Mouse (Mus musculus): ENCODE results near the gene Mrtfb.

Gene Mrtfb

GRCm38 (mm10) chr16:13353927-13354326 lies 97.6 kb downstream of the Mrtfb start:
- DNase-seq = no peak

DNA sequence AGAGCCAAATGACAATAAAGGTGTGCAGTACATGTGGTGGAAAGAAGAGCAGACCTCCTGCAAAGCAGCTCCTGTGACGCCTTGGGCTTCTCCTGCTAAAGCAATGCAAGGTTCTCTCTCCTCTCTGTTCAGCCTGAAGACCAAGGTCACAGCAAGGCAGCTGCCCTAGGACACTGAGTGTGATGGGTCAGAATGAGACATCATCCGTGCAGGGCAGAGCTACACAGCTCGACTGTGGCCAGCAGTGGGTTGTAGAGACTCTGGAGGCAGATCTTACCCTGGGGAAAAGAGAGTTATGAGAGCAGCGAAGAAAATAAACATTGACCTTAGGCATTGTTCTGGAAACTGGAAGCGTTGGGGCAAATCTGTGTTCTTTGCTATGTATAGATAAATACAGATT lies 98.2 kb downstream of the Mrtfb start:
- no peak for DNase-seq

DNA sequence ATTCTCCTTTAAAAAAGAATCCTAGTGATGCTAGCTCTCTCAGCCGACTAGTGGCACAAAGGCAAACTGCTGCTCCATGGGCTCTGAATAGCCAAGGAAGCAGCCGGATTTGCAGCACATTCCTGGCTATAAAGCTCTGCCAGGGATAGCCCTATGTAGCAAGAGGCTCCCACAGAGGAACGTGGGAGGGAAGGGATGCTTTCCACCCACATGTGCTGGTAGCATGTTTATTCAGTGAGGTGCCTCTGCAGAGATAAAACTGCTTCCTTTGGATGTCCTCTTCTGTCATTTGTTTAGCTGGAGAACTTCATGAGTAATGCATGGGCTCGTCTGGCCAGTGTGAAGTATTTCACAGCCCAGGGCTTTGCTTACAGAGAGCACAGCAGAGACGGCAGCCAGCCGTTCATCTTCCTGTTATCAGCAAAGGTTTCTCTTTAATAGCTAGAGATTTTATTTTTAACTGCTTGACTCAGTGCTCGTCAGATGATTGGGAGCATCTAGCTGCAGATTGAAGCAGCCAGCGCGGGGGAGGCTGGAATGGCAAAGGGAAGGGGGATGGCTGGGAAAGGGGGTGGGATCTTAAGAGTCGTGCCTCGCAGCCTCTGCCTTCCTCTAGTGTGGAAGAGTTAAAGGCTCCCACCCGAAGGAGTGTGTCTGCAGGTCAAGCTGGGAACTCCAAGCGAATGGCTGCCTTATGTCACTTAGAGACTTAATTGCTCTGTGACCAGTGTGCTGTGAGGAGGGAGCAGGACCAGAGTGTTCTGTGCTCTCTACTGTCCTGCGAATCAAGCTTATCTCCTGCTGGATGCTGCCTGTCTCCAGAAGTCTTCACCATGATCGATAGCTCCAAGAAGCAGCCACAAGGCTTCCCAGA lies 101.8 kb downstream of the Mrtfb start:
- DNase-seq = peak; percentile 82 to 87

GRCm38 (mm10) chr16:13358741-13359140 lies 102.5 kb downstream of the Mrtfb start:
- no peak for DNase-seq

- DNase-seq = peak; percentile 24 to 46
Observed at GRCm38 (mm10) chr16:13359405-13359858, 103.2 kb downstream of the Mrtfb start.

DNA sequence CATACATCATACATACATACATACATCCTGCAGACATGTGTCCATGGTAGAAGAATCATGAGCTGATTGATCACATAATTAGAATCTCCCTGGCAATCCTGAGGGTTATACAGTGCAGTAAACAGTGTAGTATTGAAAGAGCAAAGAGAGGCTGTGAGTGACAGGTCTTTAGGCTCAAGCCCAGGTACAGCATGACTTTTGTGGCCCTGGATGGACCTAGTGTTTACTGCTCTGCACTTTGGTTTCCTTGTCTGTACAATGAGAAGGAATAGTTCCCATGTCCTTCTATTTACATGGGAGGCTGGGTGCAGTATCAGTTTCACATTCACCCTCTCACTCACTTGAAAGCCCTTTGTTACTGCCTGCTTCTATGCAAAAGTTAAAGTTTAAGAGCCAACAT lies 103.9 kb downstream of the Mrtfb start:
- no peak for DNase-seq

- no peak for DNase-seq
Observed at GRCm38 (mm10) chr16:13360835-13361234, 104.6 kb downstream of the Mrtfb start.

DNA sequence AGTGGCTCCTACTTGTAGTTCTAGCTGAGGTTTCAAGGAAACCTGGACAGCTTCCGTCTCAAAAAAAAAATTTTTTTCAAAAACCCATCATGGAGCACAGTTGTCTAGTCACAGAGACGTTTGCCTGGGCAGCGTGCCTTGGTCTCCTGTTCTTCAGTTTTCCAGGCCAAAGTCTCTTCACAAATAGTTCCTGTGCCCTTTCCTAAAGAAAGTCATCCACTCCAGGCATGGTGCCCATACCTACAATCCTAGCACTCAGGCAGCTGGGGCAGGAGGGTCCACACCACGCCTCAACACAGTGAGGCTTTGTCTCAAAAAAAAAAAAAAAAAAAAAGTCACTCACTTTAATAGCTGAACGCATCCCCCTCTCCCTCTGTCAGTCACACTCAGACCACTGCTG lies 106.9 kb downstream of the Mrtfb start:
- DNase-seq = no peak

- DNase-seq = no peak
Observed at GRCm38 (mm10) chr16:13364145-13364544, 107.9 kb downstream of the Mrtfb start.

DNA sequence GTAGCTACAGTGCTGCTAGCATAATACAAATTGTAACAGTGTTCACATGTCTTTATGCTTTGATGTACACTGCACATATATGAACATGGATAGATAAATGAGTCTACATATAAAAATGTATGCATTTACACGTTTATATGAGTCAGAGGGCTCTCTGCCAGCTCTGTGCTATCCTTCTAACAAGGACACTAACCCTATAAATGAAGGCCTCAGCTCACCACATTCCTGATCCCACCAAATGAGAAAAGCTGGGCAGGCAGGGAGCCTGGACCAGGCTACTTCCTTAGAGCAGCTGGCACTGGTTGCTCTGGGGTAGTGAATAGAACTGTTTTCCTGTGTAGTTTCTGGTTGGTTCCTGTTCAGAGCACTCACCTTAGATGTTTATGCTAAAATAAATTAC lies 110.0 kb downstream of the Mrtfb start:
- no peak for DNase-seq

DNA sequence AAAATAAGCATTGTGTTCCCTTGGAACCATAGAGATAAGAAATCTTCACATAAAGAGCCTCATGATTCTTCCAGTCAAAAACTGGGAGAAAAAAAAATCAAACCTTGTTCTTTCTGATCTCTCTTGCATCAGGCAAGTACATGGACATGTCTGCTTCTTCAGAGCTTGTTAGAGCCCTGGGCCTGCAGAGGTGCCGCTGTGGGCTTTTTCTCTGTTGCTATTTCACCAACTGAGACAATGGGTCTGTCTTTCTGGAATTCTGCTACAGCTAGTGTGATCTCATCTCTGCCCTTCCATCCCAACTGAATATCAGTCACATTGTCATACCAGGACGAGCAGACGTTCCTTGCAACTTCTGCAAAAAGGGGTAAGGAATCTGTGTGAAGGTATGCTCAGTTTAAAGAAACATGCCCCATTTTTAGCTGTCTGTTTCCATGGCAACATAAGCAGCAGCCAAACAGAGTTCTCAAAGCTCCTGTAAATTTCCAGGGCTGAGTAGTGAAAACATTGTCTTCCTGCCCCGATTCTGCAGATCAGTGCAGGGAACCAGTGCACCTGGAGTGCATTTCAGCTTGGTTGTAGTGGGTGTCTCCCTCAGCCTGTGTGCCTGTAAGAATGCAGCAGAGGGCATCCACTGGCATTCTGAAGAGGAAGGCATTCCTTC lies 110.7 kb downstream of the Mrtfb start:
- DNase-seq = no peak

- DNase-seq = no peak
Observed at GRCm38 (mm10) chr16:13367466-13367856, 111.2 kb downstream of the Mrtfb start.

- DNase-seq = no peak
Observed at GRCm38 (mm10) chr16:13368645-13369044, 112.4 kb downstream of the Mrtfb start.

DNA sequence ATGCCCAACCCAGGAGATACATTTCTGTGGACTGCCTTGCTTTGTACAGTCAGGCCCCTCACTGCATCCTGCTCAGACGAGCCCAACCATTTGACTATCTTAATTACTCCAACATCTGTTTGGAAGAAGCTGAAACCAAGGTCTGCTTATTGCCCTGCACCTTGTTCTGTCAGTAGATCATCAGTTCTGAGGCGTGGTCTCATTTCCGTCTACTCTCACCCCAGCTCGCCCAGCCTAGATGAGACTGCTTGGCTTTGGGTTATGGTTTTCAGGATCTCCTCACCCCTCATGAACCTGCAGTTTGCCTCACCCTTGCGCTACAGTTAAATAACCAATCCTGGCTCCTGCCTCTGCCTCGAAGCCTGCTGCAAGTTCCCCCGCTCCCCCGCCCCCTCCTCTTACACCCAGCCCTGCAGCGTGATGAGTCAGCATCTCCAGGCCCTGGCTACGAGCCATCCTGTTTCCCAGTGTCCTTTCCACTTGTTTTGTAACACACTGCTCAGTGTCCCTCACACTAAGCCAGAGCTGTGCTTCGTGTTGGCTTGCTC lies 115.5 kb downstream of the Mrtfb start:
- DNase-seq = peak; percentile 90 to 97

- no peak for DNase-seq
Observed at GRCm38 (mm10) chr16:13372899-13373533, 116.7 kb downstream of the Mrtfb start.

DNA sequence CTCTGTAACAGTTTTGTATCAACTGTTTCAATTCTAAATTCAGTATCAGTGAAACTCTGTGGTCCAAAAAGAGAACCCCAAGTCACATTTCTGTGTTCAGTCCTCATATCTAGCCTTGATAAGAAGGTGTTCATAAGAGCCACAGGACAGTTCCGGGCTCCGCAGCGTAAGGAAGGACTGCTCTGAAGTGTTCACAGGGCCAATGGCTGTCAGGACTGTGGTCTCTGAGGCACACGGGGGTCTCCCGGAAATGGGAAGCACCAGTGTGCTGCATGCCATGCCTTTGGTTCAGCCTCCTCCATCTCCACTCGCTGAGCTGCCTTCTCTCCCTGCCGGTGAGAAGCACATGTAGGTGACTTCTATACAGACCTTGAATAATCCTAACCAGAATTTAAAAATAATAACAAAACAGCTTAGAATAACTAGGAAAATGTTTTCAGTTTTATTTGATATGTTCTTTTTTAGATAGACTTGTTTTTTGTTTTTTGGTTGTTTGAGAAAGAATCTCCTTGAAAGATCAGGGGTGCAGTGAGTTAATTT lies 120.7 kb downstream of the Mrtfb start:
- no peak for DNase-seq

GRCm38 (mm10) chr16:13378157-13378556 lies 121.9 kb downstream of the Mrtfb start:
- no peak for DNase-seq

GRCm38 (mm10) chr16:13379865-13380264 lies 123.6 kb downstream of the Mrtfb start:
- no peak for DNase-seq

DNA sequence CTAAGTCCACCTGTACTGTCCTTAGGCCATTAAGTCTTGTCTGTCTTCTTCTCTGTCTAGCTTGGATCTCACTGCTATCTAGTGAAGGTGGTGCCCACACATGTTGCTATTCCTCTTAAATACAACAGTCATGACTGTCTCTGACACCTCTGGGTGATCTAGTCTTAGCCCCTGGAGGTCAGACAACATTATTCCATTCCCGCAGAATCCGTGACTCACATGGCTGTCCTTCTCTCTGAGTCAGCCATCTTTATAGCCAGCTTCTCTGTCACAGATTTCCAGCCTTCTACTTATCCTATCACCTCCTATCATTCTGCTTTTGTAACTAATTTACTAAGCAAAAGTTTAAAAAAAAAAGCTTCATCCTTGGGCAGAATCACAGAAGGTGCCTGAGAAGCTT lies 125.5 kb downstream of the Mrtfb start:
- DNase-seq = no peak

GRCm38 (mm10) chr16:13387306-13387705 lies 131.0 kb downstream of the Mrtfb start:
- DNase-seq = no peak

DNA sequence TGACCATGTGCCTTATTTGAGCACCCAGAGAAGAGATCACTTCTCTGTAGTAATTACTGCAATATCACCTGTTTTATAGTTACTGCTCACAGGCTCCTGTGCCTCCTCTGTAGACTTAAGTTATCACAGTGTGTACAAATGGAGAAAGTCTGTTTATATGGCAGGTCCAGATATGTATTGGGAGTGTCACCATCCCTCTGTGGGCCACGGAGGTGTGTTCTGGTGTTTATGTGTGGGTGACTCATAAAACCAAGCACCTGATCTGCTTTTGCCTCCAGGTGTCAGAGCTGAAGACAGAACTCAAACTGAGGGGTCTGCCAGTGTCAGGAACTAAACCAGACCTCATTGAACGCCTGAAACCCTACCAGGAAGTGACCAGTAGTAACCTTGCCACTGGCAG lies 144.1 kb downstream of the Mrtfb start:
- no peak for DNase-seq

DNA sequence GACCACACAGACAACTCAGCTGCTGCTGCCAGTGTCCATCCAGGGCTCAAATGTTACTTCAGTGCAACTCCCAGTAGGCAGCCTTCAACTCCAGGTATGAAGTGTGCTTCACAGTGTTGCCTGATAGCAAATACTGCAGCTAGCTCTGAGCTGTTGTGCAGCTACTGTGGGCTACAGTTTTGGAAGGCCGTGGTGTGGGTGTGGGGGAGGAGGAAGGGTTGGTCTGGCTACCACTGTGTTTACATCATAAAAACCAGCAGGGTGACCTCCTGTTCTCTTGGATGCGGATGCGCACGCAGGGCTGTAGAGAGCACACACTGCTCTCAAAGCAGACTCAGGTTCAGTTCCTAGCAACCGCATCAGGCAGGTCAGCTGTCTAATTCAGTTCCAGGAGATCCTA lies 145.3 kb downstream of the Mrtfb start:
- DNase-seq = peak; percentile 76 to 80

DNA sequence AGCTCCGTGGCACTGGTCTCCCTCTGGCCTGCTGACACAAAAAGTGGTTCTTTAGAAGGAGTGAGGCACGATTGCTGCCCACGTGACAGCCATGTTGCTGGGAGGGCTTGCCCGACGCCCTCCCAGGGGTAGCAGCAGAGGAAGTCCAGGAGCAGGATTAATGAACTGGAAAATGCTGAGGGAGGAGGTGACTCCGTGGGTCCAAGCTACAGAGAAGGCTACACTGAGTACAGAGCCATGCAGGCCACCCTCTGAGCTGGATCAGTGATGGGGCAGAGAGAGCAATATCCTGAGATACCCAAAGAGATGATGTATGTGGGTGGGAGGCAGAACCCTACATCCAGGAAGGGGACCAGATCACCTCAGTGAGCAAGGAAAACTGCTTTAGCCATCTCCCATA lies 148.4 kb downstream of the Mrtfb start:
- DNase-seq = no peak

Data from cerebellum, postnatal 25 days (tissue).